Mouse (Mus musculus) kidney, postnatal 36 days (tissue): ENCODE results near the gene Rpa2.
"Not testable (repeated sequence)": the region's sequence is repeated elsewhere in the genome, so short reads cannot be mapped to it uniquely, and the experiment has no call there.

Source experiments
- DNase-seq, 2 experiments: peaks; one replicate each; pipeline ENCODE4 v3.0.0; 2021 to 2022; ENCODE audit warnings: mixed read lengths in 2 of 2

Gene Rpa2

GRCm38 (mm10) chr4:132763125-132763524 is 5.0 kb upstream of the Rpa2 start:
- DNase-seq, result not testable (repeated sequence)

DNA sequence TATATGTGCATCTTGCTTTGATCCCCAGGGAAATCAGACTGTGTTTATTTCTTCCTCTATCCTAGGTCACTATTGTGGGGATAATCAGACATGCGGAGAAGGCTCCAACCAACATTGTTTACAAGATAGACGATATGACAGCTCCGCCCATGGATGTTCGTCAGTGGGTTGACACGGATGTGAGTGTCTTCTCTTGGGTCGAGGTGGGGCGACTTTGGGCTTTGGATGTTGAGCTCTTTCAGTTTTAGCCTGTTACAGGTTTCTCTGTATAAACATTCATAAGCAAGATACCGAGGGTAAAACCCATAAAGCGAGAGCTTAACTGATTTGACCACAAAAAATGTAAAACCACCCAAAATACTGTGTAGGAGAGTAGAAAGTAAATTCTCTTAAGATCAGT is 3.6 kb downstream of the Rpa2 start:
- no peak for DNase-seq

GRCm38 (mm10) chr4:132774905-132775304 is 6.8 kb downstream of the Rpa2 start:
- DNase-seq, result no peak

GRCm38 (mm10) chr4:132776764-132777163 is 8.6 kb downstream of the Rpa2 start:
- peak; percentile 66 to 89 for DNase-seq

DNA sequence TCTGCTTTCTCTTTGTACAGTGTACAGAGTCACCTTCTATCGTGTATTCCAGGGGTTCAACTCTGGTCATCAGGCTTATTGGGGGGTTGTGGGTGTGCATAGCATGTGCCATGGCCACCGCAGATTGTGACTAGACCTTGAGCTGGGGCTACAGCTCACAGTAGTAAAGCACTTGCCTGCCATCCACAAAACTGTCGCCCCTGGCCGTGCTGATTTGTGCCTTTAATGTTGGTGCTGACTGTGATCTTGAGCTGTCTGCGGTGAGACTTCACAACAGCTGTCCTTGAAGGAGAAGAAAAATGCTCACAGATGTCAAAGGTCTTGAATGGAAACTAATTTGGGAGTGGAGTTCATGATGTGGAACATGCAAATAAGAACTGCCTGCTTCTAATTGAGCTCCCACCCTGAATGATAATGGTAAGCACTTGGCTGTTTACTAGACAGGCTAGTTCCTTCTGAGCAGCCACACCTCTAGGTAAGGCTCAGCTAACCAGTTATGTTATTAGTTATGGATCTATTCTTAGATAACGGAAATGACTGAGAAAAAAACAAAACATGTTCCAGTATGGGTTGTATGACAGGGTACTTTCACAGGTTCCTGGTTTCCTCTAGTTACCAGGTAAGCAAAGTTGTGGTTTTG is 10.6 kb downstream of the Rpa2 start:
- no peak for DNase-seq

GRCm38 (mm10) chr4:132780288-132780687 is 12.2 kb downstream of the Rpa2 start:
- DNase-seq, result no peak

GRCm38 (mm10) chr4:132783732-132784131 is 15.6 kb downstream of the Rpa2 start:
- no peak for DNase-seq

GRCm38 (mm10) chr4:132785228-132785627 is 17.1 kb downstream of the Rpa2 start:
- DNase-seq, result peak in 1 of 2 experiments; percentile 18

GRCm38 (mm10) chr4:132789731-132790130 is 21.6 kb downstream of the Rpa2 start:
- DNase-seq, result no peak

- DNase-seq, result not testable (repeated sequence)
Measured at GRCm38 (mm10) chr4:132793322-132794004, 25.3 kb downstream of the Rpa2 start.

DNA sequence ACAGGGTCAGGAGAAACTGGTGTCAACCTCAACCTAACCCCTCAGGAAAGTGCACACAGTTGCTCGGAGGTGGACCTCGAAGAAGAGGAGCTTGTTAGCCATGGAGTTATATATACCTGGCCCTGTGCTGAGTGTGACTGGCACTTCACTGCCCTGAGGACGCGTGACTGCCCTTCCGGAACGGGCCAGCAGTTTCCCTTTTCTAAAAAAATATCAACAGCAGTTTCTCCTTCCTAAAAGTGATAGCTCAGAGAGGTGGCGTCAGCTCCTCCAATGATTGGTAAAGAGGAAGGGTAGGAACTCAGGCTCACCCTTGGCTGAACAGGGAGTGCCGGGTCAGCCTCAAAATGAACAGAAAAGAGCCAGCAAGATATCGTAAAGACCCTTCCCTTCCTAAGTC is 25.9 kb downstream of the Rpa2 start:
- peak in 1 of 2 experiments; percentile 34 for DNase-seq

GRCm38 (mm10) chr4:132794760-132795159 is 26.6 kb downstream of the Rpa2 start:
- DNase-seq, result no peak

- DNase-seq, result no peak
Measured at GRCm38 (mm10) chr4:132795171-132795570, 27.0 kb downstream of the Rpa2 start.

DNA sequence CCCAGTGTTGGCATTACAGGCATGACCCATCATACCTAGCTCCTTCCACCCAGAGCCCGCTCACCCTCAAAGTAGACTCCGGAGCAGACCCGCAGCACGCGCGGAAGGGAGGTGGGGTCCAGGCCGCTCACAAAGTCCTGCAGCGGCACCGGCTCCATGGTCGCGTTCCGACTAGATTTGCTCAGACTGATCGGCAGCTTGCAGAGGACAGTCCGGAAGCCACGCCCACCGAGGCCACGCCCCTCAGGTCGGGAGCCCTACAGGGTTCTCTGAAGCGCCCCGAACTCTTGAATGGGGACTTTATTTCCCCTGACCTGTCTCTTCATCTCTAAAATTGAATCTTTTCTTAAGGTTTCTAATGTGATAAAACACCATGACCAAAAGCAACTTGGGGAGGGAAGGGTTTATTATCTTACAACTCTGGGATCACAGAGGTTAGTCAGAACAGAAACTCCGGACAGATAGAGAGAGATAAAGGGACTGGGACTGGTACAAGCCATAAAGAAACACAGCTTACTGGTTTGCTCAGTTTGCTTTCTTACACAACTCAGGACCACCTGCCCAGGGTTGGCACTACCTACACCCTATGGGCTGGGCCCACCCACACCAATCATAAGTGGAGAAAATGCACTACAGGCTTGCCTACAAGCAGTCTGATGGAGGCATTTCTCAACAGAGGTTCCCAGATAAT is 28.2 kb downstream of the Rpa2 start, which contains the start of gene Themis2:
Gene Themis2, minus strand, starts transcription at position 192 of the 691 bp plus-strand sequence.
- peak; percentile 65 to 91 for DNase-seq

GRCm38 (mm10) chr4:132797461-132797860 is 29.3 kb downstream of the Rpa2 start:
- no peak for DNase-seq

GRCm38 (mm10) chr4:132798028-132798427 is 29.9 kb downstream of the Rpa2 start:
- no peak for DNase-seq

DNA sequence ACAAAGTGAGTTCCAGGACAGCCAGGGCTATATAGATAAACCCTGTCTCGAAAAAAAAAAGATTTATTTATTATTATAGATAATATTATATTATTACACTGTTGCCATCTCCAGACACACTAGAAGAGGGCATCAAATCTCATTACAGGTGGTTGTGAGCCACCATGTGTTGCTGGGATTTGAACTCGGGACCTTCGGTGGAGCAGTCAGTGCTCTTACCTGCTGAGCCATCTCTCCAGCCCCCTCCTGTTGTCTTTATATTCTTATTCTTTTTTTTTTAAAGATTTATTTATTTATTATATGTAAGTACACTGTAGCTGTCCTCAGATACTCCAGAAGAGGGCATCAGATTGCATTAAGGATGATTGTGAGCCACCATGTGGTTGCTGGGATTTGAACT is 30.5 kb downstream of the Rpa2 start:
- not testable (repeated sequence) for DNase-seq

DNA sequence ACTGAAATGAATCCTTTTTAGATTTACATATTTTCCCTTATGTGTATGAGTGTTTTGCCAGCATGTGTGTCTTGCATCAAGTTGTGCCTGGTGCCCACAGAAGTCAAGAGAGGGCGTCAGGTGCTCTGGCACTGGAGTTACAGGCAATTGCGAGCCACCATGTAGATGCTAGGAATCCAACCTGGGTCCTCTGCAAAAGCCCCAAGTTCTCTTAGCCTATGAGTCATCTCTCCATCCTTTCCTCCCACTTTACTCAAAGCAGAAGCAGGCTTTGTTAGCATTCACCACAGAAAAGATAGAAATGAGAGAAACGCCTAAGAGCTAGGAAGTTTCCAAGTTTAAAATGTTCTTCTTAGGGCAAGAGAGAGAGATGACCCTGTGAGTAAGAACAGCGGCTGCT is 31.7 kb downstream of the Rpa2 start:
- no peak for DNase-seq

- no peak for DNase-seq
Measured at GRCm38 (mm10) chr4:132801176-132802077, 33.3 kb downstream of the Rpa2 start.

DNA sequence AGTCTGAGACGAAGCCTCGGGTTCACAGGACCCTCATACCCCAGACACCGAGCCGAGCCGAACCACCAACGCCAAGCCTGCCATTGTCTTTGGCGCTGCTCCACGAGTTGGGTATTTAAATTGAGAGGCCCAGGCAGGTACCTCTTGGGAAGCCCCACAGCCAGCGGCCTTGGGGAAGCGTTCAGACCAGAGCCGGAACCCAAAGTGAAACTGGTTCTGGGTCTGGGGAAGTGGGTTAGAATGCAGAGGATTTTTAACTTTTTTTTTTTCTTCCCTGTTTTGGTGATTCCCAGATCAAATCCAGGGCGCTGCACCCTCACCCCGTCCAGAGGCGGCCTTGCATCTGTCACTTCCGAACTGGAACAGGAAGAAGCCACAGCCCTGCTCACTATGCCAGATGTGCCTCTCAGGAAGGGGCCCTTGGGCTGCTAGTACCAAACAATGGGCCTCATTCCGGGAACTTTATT is 34.1 kb downstream of the Rpa2 start:
- DNase-seq, result peak in 1 of 2 experiments; percentile 19

- DNase-seq, result no peak
Measured at GRCm38 (mm10) chr4:132803212-132803611, 35.1 kb downstream of the Rpa2 start.

DNA sequence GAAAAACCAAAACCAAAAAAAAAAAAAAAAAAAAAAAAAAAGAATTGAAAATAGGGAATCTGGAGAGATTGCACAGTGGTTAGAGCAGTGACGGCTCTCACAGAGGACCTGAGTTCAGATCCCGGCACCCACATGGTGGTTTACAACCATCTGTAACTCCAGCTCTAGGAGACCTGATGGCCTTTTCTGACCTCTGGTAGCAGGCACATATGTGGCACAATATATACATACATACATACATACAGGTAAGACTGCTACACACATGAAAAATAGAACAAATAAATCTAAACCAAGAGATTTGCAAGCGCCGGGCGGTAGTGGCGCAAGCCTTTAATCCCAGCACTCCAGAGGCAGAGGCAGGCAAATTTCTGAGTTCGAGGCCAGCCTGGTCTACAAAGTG is 35.7 kb downstream of the Rpa2 start:
- no peak for DNase-seq

DNA sequence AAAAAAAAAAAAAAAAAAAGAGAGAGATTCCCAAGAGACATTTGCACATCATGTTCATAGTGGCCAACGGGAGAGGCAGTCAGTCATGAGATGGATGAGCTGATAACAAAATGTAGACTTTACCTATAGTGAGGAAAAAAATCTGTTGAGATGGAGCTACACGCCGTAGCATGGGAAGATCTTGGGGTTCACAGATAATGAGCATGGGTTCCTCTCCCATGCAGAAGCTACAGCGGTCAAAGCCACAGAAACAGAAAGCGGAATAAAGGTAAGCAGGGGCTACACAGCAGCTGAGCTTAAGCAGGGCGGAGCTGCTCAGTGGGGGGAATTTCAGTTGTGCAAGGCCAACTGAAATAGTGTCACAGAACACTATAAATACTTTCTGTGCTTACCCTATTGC is 36.2 kb downstream of the Rpa2 start:
- DNase-seq, result no peak
